Mouse (Mus musculus) cerebellum, adult 11 months (tissue): Measurements from ENCODE around the gene Atf7ip2.

Source experiments
- DNase-seq: peaks from one replicate; pipeline ENCODE4 v3.0.0; 2022

The Atf7ip2 gene

DNA sequence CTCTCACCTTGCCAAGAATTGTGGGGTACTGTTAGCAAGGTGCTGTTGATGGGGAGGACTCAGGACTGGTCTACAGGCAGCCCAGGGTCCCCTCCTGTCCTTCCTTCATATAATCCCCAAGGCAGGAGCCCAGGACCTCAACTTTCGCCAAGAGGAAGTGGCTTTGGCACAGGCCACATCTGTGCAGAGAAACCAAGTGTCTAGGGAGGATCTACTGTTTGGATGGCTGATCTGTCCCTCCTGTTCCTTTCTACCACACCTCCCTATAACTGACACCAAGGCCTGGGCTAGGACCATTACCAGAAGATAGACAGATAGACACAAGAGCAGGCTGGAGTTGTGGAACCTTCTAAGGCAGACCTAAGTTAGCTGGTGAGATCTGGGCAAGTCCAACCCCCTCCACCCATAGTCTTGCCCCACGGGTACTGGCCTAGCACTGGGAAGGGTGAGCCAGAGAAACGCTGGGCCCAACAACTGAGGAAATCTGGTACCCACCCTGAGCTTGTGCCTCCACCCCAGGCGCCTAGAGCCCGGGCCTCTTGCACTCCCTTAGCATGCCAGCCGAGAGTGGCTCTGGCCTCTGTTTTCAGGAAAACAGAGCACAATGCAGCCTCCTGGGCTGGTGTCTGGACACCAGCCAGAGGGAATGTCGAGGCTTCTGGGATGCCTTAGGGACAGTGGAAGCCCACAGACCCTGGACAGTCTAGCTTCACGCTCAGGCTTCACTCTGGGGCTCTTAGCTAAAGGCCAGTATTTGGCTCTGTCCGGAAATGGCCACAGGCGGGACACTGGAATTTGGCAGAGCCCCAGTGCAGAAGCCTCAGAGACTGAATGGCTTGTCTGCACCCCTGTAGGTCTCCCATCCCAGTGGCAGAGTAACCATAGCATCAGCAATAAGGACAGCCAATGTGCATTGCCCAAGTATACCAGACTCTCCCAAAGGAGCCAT lies 105.5 kb downstream of the Atf7ip2 start:
- DNase-seq: no peak

DNA sequence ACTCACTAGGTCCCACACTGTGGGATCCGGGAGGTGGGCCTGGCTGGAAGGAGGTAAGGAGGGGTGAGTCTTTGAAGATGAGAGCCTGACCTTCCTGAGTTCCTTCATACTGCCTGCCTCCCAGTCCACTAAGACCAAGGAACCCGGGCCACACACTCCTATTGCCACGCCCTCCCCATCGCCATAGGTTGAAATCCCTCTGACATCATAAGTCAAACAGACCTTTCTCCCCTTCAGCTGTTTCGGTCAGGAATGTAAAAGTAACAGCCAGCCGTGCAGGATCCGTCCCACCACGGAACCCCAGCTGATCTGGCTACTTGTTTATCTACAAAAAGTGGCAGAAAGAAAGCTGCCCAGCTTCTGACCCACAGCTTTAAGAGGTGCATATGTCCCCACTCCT lies 107.1 kb downstream of the Atf7ip2 start:
- no peak for DNase-seq

DNA sequence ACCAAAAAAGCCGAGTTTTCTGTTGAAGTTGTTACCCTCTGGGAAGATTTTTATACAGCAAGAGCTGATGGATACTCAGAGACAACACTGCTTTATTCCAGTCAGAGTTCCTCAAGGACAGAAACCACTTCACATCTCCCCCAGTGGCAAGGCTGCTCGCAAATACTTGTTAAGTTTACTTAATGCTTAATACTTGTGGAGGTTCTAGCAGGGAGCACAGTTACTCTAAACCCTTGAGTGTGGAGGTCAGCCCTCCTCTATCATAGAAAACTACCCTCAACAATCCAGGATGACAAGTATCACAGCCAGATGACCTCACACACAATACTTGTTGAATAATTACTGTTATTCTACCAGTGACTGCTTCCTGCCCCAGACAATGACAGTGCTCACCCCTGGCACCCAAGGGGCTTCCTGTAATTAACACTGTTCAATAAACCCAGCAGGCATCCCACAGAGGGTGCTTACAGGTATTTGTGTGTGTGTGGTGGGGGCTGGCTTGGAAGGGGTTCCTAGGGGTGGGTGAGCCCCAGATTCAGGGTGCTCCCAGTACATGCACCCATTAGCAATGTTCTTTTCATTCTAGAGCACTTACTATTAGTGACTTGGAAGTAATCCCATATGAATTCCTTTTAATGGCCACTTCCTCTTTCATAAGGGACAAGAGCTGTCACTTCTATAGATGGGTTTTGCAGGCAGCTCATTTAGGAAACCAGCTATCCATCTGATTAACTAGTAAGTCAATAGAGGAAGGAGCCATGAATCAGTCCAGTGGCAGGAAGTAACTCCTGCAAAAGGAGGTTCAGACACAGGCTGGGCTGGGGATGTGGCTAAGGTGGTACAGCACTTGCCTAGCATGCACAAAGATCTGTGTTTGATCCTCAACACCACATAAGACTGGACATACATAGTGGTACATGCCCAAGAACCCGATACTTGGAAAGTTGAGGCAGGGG lies 108.0 kb downstream of the Atf7ip2 start:
- no peak for DNase-seq
